Mouse (Mus musculus) cerebellum, adult 2 months (tissue): ENCODE measurements at regions not wholly inside any gene's neighbourhood (a gene's known extent, or its start where the extent isn't known, plus 50 kb on each side); places are given as distances from the start of the nearest gene placed in this dataset.

ENCODE experiments used
- DNase-seq, 2 experiments: peaks; one replicate each; pipeline ENCODE4 v3.0.0; 2021
- H3K27ac ChIP-seq: fragments of 200-500 bp; 2 replicates; pipeline ENCODE4 v1.5.1; 2012; ENCODE audit warnings: low read length, control low read depth, inconsistent platforms; ENCODE audit not compliant: insufficient read depth
- H3K27me3 ChIP-seq: fragments of 200-500 bp; 2 replicates; pipeline ENCODE4 v1.6.1; 2012; ENCODE audit warnings: inconsistent platforms, mild to moderate bottlenecking, low read length, moderate library complexity; ENCODE audit not compliant: control insufficient read depth, insufficient read depth
- H3K4me1 ChIP-seq: fragments of 200-500 bp; 2 replicates; pipeline ENCODE4 v1.6.1; 2011; ENCODE audit warnings: low read length; ENCODE audit not compliant: control insufficient read depth, insufficient read depth
- H3K4me3 ChIP-seq: fragments of 200-500 bp; replicated peaks from 2 replicates; pipeline ENCODE3; 2011; ENCODE audit warnings: mild to moderate bottlenecking, low read depth, low read length, control low read depth; ENCODE audit not compliant: insufficient read depth
- CTCF ChIP-seq: fragments of 200-500 bp; IDR thresholded peaks from 2 replicates; pipeline ENCODE4 v1.5.1; 2011; ENCODE audit warnings: low read depth, mild to moderate bottlenecking, control low read depth, low read length, moderate library complexity, borderline replicate concordance; ENCODE audit not compliant: insufficient read depth
- POLR2A ChIP-seq: fragments of 200-500 bp; IDR thresholded peaks from 2 replicates; pipeline ENCODE4 v1.6.1; 2011; ENCODE audit warnings: low read length, control low read depth, borderline replicate concordance; ENCODE audit not compliant: insufficient read depth
- WGBS: fragments of 180-500 bp; shearing (Covaris S2); methylation state at CpG from one replicate; pipeline ENCODE4 v1.1.7; 2018; 5-methylcytosine and 5-hydroxymethylcytosine counted together

DNA sequence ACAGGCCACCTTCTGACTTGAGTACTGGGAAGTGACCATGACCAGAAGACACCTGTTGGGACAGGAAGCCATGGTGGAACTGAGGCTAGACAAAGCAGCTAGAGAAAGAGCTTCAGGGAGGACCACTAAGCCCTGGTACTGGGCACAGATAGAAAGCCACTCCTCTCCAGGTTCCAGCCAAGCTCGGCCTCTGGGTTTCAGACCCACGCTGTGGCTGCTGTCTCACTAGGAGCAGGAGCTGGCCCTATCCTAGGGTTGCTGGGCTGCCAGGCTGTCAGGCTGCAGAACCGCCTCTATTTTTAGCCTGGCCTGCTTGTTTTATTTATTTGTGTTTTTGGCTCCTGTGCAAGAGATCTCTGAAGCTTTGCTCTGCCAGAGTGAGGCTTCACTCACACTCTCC is 79.4 kb upstream of the Tnrc6c start:
- H3K4me3 ChIP-seq = no peak overlapping the region
- TF ChIP-seq CTCF (no peak), POLR2A (no peak)
- 0% methylated on average over 3 of the region's 3 CpGs for WGBS
- peak; percentile 77 to 89 for DNase-seq
- H3K4me1 ChIP-seq = peaks cover 21% of the 10 kb centered on the region
- H3K27ac ChIP-seq = no peak overlapping the region
- no peaks in the 10 kb centered on the region for H3K27me3 ChIP-seq

DNA sequence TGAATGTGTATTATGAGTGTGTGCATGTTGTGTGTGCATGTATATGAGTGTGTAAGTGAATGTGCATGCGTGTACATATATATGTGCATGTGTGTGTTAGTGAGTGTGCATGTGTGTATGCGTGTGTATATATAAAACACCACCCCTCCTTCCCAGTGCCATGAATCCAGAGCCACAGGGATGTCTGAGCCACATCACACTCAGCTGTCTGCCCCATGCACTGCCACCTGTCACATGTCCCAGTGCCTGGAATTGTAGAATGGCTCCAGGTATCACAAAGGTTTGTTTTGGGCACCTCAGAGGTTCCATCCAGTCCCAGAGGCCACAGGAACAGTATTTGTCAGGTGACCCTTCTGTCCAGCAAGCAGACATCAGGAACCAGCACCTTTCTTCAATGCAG is 75.0 kb upstream of the Tnrc6c start:
- 99% methylated on average over 2 of the region's 2 CpGs for WGBS
- H3K27ac ChIP-seq = no peak overlapping the region
- DNase-seq = no peak
- no peaks in the 10 kb centered on the region for H3K27me3 ChIP-seq
- H3K4me1 ChIP-seq = peaks cover 14% of the 10 kb centered on the region
- no peak overlapping the region for H3K4me3 ChIP-seq
- TF ChIP-seq POLR2A (no peak), CTCF (no peak)

DNA sequence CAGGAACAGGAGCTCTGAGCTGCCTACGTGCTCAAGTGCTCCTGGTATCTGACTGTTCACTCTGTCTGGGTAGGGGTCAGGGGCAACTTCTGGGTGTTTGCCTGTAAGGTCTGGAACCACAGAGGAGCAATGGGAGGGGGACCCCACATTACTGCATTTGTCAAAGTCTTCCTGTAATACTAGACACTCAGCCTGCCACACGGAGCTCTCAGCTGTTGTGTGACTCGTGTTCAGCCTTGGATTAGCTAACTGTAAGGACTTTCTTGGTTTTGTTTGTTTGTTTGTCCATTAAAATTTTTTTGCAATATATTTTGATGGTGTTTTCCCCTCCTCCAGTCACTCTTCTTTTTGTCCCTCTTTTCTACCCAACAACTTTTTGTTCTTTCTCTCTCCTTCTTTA is 74.4 kb upstream of the Tnrc6c start:
- WGBS = 100% methylated on average over 3 of the region's 3 CpGs
- H3K4me1 ChIP-seq = peaks cover 9% of the 10 kb centered on the region
- DNase-seq = no peak
- H3K27me3 ChIP-seq = no peaks in the 10 kb centered on the region
- H3K4me3 ChIP-seq = no peak overlapping the region
- no peak for TF ChIP-seq CTCF
- TF ChIP-seq POLR2A = no peak
- no peak overlapping the region for H3K27ac ChIP-seq

DNA sequence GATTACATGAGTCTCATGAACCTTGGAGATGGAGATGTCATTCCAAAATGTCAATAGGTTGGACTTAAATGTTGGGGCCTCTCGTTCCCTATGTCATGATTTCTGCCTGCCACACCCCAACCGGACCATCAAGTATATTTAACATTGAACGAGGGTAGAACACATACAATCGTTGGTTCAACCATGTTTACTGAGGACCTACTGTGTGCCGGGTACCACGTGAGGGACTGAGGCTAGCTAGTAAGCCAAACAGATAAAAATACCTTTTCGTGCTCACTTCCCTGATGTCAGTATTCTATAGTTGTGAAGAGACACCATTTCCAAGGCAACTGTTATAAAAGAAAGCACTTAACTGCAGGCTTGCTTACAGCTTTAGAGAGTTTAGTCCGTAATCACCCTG is 70.6 kb upstream of the Tnrc6c start:
- Histone ChIP-seq H3K27me3 (no peaks in the 10 kb centered on the region), H3K4me1 (no peaks in the 10 kb centered on the region), H3K4me3 (no peak overlapping the region), H3K27ac (no peak overlapping the region)
- WGBS = 96% methylated on average over 8 of the region's 8 CpGs
- TF ChIP-seq CTCF (no peak), POLR2A (no peak)
- DNase-seq = no peak

DNA sequence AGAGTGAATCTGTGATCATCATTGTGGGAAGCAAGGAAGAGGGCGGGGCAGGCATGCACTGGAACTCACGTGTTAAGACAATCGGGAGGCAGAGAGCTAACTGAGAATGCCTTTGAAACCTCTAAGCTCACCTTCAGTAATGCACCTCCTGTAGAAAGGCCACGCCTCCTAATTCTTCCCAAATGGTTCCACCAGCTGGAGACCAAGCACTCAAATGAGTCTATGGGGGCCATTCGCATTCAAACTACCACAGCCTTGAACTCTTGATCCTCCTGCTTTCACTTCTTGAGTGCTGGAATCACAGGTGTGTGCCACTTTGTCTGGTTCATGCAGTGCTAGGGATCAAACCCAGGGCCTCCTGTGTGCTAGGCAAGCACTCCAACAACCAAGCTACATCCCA is 68.5 kb upstream of the Tnrc6c start:
- TF ChIP-seq POLR2A = no peak
- TF ChIP-seq CTCF = no peak
- Histone ChIP-seq H3K4me1 (no peaks in the 10 kb centered on the region), H3K27me3 (no peaks in the 10 kb centered on the region), H3K27ac (no peak overlapping the region), H3K4me3 (no peak overlapping the region)
- WGBS = 93% methylated on average over 5 of the region's 5 CpGs
- DNase-seq = no peak

DNA sequence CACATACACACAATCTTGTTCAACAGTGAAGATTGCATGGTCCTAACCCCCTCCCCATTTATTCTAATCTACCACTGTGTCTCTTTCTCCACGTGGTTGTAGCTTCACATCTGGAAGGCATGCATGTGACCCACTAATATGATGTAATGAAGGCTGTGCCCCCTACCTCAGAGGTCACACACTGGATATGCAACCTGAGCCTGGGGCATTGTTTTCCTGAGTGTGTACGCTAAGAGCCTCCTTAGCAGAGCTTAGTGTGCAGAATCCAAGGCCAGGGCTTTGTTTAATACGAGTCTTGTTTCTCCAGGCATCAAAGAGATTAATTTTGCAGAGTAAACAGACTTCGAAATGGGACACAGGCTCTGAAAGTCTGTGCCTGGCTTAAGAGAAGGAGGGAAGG is 68.0 kb upstream of the Tnrc6c start:
- no peak overlapping the region for H3K4me3 ChIP-seq
- DNase-seq = no peak
- no peak overlapping the region for H3K27ac ChIP-seq
- H3K27me3 ChIP-seq = no peaks in the 10 kb centered on the region
- TF ChIP-seq POLR2A (no peak), CTCF (no peak)
- WGBS = 85% methylated on average over 4 of the region's 4 CpGs
- H3K4me1 ChIP-seq = no peaks in the 10 kb centered on the region

DNA sequence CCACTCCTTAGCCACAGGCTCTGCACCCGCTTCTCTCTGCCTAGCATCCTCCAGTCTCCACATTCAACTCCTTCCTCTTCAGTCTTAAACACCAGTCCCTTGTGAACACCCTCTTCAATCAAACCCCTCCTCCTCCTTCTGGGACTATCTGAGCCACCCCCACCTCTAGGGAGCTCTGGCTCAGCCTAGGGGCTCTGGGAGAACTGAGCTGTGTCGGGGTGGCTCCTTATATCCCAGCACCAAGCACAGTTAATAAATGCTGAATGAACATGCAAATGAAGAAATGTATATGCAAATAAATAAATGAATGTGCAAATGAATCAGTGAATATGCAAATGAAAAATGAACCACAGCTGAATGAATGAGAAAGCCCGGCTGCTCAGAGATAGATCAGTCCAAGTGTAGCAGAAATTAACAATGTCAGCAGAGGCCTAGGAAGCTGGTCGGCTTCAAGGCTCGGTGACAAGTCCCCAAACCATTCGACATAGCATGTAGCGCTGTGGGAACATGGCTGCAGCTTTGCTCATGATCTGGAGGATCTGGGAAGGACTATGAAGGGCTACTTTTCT is 67.1 kb upstream of the Tnrc6c start:
- Histone ChIP-seq H3K4me3 (no peak overlapping the region), H3K27ac (no peak overlapping the region), H3K4me1 (no peaks in the 10 kb centered on the region; the same call in 1 of the 2 replicates), H3K27me3 (no peaks in the 10 kb centered on the region)
- TF ChIP-seq POLR2A (no peak), CTCF (no peak)
- 95% methylated on average over 7 of the region's 7 CpGs for WGBS
- DNase-seq = no peak

DNA sequence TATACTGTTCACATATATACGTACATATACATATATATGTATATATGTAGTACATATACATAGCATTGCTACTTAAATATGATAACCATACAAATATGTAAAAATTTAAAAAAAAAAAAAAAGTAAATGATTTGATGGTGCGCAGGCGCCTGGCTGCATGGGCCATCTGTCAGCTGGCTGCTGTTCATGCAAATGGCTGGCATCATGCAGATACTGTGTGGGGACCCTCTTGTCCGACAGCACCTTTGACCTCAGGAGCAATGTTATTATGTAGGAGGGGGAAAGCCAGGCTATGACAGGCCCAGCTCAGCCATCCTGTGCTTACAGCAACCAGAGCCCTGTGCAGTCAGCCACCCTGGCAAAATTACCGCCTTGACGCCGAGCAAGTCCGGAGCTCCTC is 65.1 kb upstream of the Tnrc6c start:
- WGBS = 88% methylated on average over 8 of the region's 8 CpGs
- H3K4me1 ChIP-seq = no peaks in the 10 kb centered on the region; the same call in 1 of the 2 replicates
- TF ChIP-seq CTCF (no peak), POLR2A (no peak)
- no peak overlapping the region for H3K27ac ChIP-seq
- no peak overlapping the region for H3K4me3 ChIP-seq
- DNase-seq = no peak
- H3K27me3 ChIP-seq = no peaks in the 10 kb centered on the region
